Mouse (Mus musculus) forebrain, embryonic 11.5 days (tissue): Measurements from ENCODE around the gene Ms4a6b. TPM values are rescaled to one million over a fixed set of nuclear protein-coding genes. Genes with fewer than 3 reads are reported as not detected.
"Not testable (repeated sequence)": the region's sequence is repeated elsewhere in the genome, so short reads cannot be mapped to it uniquely, and the experiment has no call there.

Experiments used
- ATAC-seq: fragments of 200-750 bp; cut with Nextera tagmentation; replicated peaks from 2 replicates; pipeline ENCODE4 v1.8.0; 2017; ENCODE audit warnings: moderate TSS enrichment; ENCODE audit not compliant: low FRiP score
- DNase-seq: peaks from one replicate; pipeline ENCODE4 v3.0.0-alpha.2; 2017; ENCODE audit warnings: low spot score
- H3K27ac ChIP-seq: fragments of 300-500 bp; sonication (generic); 2 replicates; pipeline ENCODE4 v1.5.1; 2014; ENCODE audit warnings: low read depth, low read length
- H3K27me3 ChIP-seq: fragments of 300-500 bp; sonication (generic); 2 replicates; pipeline ENCODE4 v1.6.1; 2014; ENCODE audit warnings: mild to moderate bottlenecking, low read length, mixed read lengths; ENCODE audit not compliant: control insufficient read depth, insufficient read depth
- H3K36me3 ChIP-seq: fragments of 300-500 bp; sonication (generic); 2 replicates; pipeline ENCODE4 v1.6.1; 2014; ENCODE audit warnings: mild to moderate bottlenecking, low read length, moderate library complexity, mixed read lengths; ENCODE audit not compliant: control insufficient read depth, insufficient read depth
- H3K4me1 ChIP-seq: fragments of 300-500 bp; sonication (generic); replicated peaks from 2 replicates; pipeline ENCODE4 v1.6.1; 2014; ENCODE audit warnings: low read length, mixed read lengths; ENCODE audit not compliant: control insufficient read depth, insufficient read depth
- H3K4me2 ChIP-seq: fragments of 300-500 bp; sonication (generic); 2 replicates; pipeline ENCODE4 v1.6.1; 2014; ENCODE audit warnings: low read depth, mild to moderate bottlenecking, low read length, moderate library complexity, mixed read lengths; ENCODE audit not compliant: severe bottlenecking
- H3K4me3 ChIP-seq: fragments of 300-500 bp; sonication (generic); 2 replicates; pipeline ENCODE4 v1.5.1; 2014; ENCODE audit warnings: low read depth, low read length
- H3K9ac ChIP-seq: fragments of 300-500 bp; sonication (generic); 2 replicates; pipeline ENCODE4 v1.6.1; 2014; ENCODE audit warnings: low read length
- H3K9me3 ChIP-seq: fragments of 300-500 bp; sonication (generic); 2 replicates; pipeline ENCODE4 v1.6.1; 2016; ENCODE audit warnings: low read length, mixed read lengths; ENCODE audit not compliant: control insufficient read depth
- WGBS: fragments of 180-500 bp; shearing (Covaris S2); extraction: QIAGEN DNeasy Blood & Tissue Kit; methylation state at CpG from one replicate; pipeline ENCODE4 v1.1.7; 2014; 5-methylcytosine and 5-hydroxymethylcytosine counted together
- polyA plus RNA-seq: library from polyadenylated mRNA; unstranded; fragments of >200 nt; fragmentation: Nextera tagmentation; extraction: Ambion mirVana; gene quantifications from 2 replicates; pipeline ENCODE4 v1.2.1, GENCODE M21; 2014

Ms4a6b gene
- polyA plus RNA-seq, 1 experiment from 2014 or later = 2.2 TPM

GRCm38 (mm10) chr19:11513458-11513857 is 2.9 kb upstream of the Ms4a6b start:
- Histone ChIP-seq H3K9me3 (no peaks in the 10 kb centered on the region), H3K27ac (no peak overlapping the region), H3K27me3 (no peaks in the 10 kb centered on the region), H3K4me3 (no peak overlapping the region), H3K36me3 (no peaks in the 10 kb centered on the region), H3K9ac (no peak overlapping the region), H3K4me2 (no peak overlapping the region), H3K4me1 (no peaks in the 10 kb centered on the region)
- DNase-seq = no peak
- 71% methylated on average over 1 of the region's 1 CpGs for WGBS
- no peak for ATAC-seq

GRCm38 (mm10) chr19:11516845-11517244 is 533 bp downstream of the Ms4a6b start:
- Histone ChIP-seq H3K4me1 (no peaks in the 10 kb centered on the region), H3K27ac (no peak overlapping the region), H3K4me2 (no peak overlapping the region), H3K4me3 (no peak overlapping the region), H3K9ac (no peak overlapping the region), H3K27me3 (no peaks in the 10 kb centered on the region), H3K9me3 (no peaks in the 10 kb centered on the region), H3K36me3 (no peaks in the 10 kb centered on the region)
- ATAC-seq (no peak), DNase-seq (no peak)
- WGBS = 81% methylated on average over 4 of the region's 4 CpGs

GRCm38 (mm10) chr19:11517373-11517772 is 1.1 kb downstream of the Ms4a6b start:
- not testable (repeated sequence) for H3K27me3 ChIP-seq, H3K4me2 ChIP-seq, DNase-seq, H3K36me3 ChIP-seq, H3K4me3 ChIP-seq, ATAC-seq, H3K4me1 ChIP-seq, H3K9me3 ChIP-seq, H3K27ac ChIP-seq, H3K9ac ChIP-seq
- 54% methylated on average over 1 of the region's 1 CpGs for WGBS

- H3K4me1 ChIP-seq, ATAC-seq, H3K4me3 ChIP-seq, H3K36me3 ChIP-seq, H3K9ac ChIP-seq, DNase-seq, H3K27ac ChIP-seq, H3K4me2 ChIP-seq, H3K27me3 ChIP-seq, H3K9me3 ChIP-seq: not testable (repeated sequence)
- 91% methylated on average over 2 of the region's 2 CpGs for WGBS
These were observed 2.0 kb downstream of the Ms4a6b start for GRCm38 (mm10) chr19:11518356-11518755.

- WGBS = 87% methylated on average over 3 of the region's 3 CpGs
- no peaks in the 10 kb centered on the region for H3K27me3 ChIP-seq
These were observed 3.8 kb downstream of the Ms4a6b start for GRCm38 (mm10) chr19:11520146-11520545.

GRCm38 (mm10) chr19:11533421-11533820 is 17.1 kb downstream of the Ms4a6b start:
- Histone ChIP-seq H3K4me1 (no peaks in the 10 kb centered on the region), H3K4me2 (no peak overlapping the region), H3K9ac (no peak overlapping the region), H3K4me3 (no peak overlapping the region), H3K27ac (no peak overlapping the region), H3K9me3 (no peaks in the 10 kb centered on the region), H3K36me3 (no peaks in the 10 kb centered on the region), H3K27me3 (no peaks in the 10 kb centered on the region)
- DNase-seq (no peak), ATAC-seq (no peak)
- 87% methylated on average over 1 of the region's 1 CpGs for WGBS

More at GRCm38 (mm10) chr19:11520146-11520545, 3.8 kb downstream of the Ms4a6b start:
- no peaks in the 10 kb centered on the region for H3K9me3 ChIP-seq
- no peak overlapping the region for H3K4me2 ChIP-seq
- DNase-seq (no peak), ATAC-seq (no peak)
- H3K36me3 ChIP-seq = no peaks in the 10 kb centered on the region
- no peak overlapping the region for H3K27ac ChIP-seq
- no peak overlapping the region for H3K4me3 ChIP-seq
- H3K9ac ChIP-seq = no peak overlapping the region
- H3K4me1 ChIP-seq = no peaks in the 10 kb centered on the region

- 67% methylated on average over 2 of the region's 2 CpGs for WGBS
- H3K9ac ChIP-seq = no peak overlapping the region
- no peaks in the 10 kb centered on the region for H3K9me3 ChIP-seq
- ATAC-seq (no peak), DNase-seq (no peak)
- H3K27me3 ChIP-seq = no peaks in the 10 kb centered on the region
- no peaks in the 10 kb centered on the region for H3K4me1 ChIP-seq
- H3K4me2 ChIP-seq = no peak overlapping the region
- H3K27ac ChIP-seq = no peak overlapping the region
- no peaks in the 10 kb centered on the region for H3K36me3 ChIP-seq
- no peak overlapping the region for H3K4me3 ChIP-seq
These were observed 17.7 kb downstream of the Ms4a6b start for GRCm38 (mm10) chr19:11533888-11534445.

GRCm38 (mm10) chr19:11536593-11536992 is 20.3 kb downstream of the Ms4a6b start, which contains the start of gene Ms4a4d:
Gene Ms4a4d (plus strand): TSS chr19:11536801.
- WGBS = 3% methylated on average over 7 of the region's 7 CpGs
- H3K4me1 ChIP-seq = no peaks in the 10 kb centered on the region
- H3K4me3 ChIP-seq = no peak within 1 kb of the TSS
- ATAC-seq = no peak
- H3K36me3 ChIP-seq = no peaks in the 10 kb centered on the region
- H3K9ac ChIP-seq = no peak within 1 kb of the TSS
- DNase-seq = no peak
- no peak within 1 kb of the TSS for H3K27ac ChIP-seq
- no peak within 1 kb of the TSS for H3K4me2 ChIP-seq
- H3K9me3 ChIP-seq = no peaks in the 10 kb centered on the region
- H3K27me3 ChIP-seq = no peaks in the 10 kb centered on the region

GRCm38 (mm10) chr19:11537336-11537735 is 21.0 kb downstream of the Ms4a6b start:
- ATAC-seq = peak; percentile 53; the same call in 1 of the 2 replicates
- Histone ChIP-seq H3K36me3 (no peaks in the 10 kb centered on the region), H3K4me2 (no peak overlapping the region), H3K27ac (no peak overlapping the region), H3K9me3 (no peaks in the 10 kb centered on the region), H3K9ac (no peak overlapping the region), H3K27me3 (no peaks in the 10 kb centered on the region), H3K4me3 (no peak overlapping the region), H3K4me1 (no peaks in the 10 kb centered on the region)
- 27% methylated on average over 2 of the region's 2 CpGs for WGBS
- DNase-seq = peak; percentile 50
